In genomic region chr3:159010954-159011638, GRCm38 (mm10) we compare ENCODE assay signal across 14 mouse cellular contexts.
A peak's percentile ranks its signal among the peaks of the same experiment; 100 is the strongest.
DNase-seq lines count a peak whose midpoint lies in the region; ATAC-seq and TF ChIP-seq lines count a peak whose summit lies in the region.
"Had no signal": no experiment of that assay in that cellular context is flagged by ENCODE, and none has a peak within 500 bp of the region (broad histone marks: within the 10 kb centered on the region; RNA-seq: fewer than 3 reads in every experiment).

No protein-coding gene starts in this region.

- no peak overlapping the region for H3K9ac ChIP-seq in hindbrain, embryonic 13.5 days
- no peak overlapping the region for H3K9ac ChIP-seq in liver, embryonic 11.5 days (ENCODE audit: low read depth, low read length)
- H3K9ac ChIP-seq in lung, postnatal 0 days (replicated peaks; ENCODE audit: low read depth) = no peak overlapping the region
- H3K9ac ChIP-seq: kidney, embryonic 15.5 days; liver, embryonic 12.5 days; stomach, embryonic 15.5 days had no signal

- H3K27me3 ChIP-seq in hindbrain, embryonic 13.5 days = 0 out of 2 replicates have a peak, but pooled peaks cover 4% of the 10 kb centered on the region
- no peaks in the 10 kb centered on the region for H3K27me3 ChIP-seq in liver, embryonic 11.5 days (replicated peaks; ENCODE audit: control insufficient read depth, insufficient read depth, low read length)
- H3K27me3 ChIP-seq in lung, postnatal 0 days (replicated peaks; ENCODE audit: insufficient read depth, low read length) = no peaks in the 10 kb centered on the region
- H3K27me3 ChIP-seq: kidney, embryonic 15.5 days; liver, embryonic 12.5 days; stomach, embryonic 15.5 days had no signal

- TF ChIP-seq CTCF in lung, postnatal 0 days (IDR thresholded peaks at IDR 0.05) = no peak

- no peak overlapping the region for H3K27ac ChIP-seq in hindbrain, embryonic 13.5 days
- H3K27ac ChIP-seq in liver, embryonic 11.5 days (ENCODE audit: low read depth, low read length) = no peak overlapping the region
- no peak overlapping the region for H3K27ac ChIP-seq in lung, postnatal 0 days (ENCODE audit: low read length)
- H3K27ac ChIP-seq: kidney, embryonic 15.5 days; liver, embryonic 12.5 days; stomach, embryonic 15.5 days had no signal

- peak; percentile 65 for ATAC-seq in hindbrain, embryonic 13.5 days (ENCODE audit: low FRiP score)
- ATAC-seq in erythroblast, adult 5-6 weeks (replicated peaks; ENCODE audit: low FRiP score, poor library complexity, severe bottlenecking) = no peak
- ATAC-seq in liver, embryonic 11.5 days (replicated peaks; ENCODE audit: low FRiP score) = no peak
- no peak for ATAC-seq in lung, postnatal 0 days
- ATAC-seq: liver, embryonic 12.5 days had no signal

- DNase-seq in ES-CJ7 (ENCODE audit: low read depth, low spot score) = peak; percentile 21
- DNase-seq in R1 (ENCODE audit: low read depth, low spot score) = peak; percentile 86
- peak; percentile 60 to 70 for DNase-seq in cerebellum, postnatal 25 days
- no peak for DNase-seq in liver, embryonic 11.5 days (ENCODE audit: low spot score)
- DNase-seq in frontal cortex, postnatal 10 days (ENCODE audit: low spot score in 2 of 2) = no peak
- no peak for DNase-seq in lung, postnatal 0 days (ENCODE audit: low spot score)
- DNase-seq: heart, adult 11 months; heart, postnatal 36 days; lung, postnatal 4 days had no signal

- peaks cover 4% of the 10 kb centered on the region for H3K4me1 ChIP-seq in hindbrain, embryonic 13.5 days (replicated peaks)
- H3K4me1 ChIP-seq in liver, embryonic 11.5 days (replicated peaks; ENCODE audit: control insufficient read depth, insufficient read depth, low read length) = no peaks in the 10 kb centered on the region
- no peaks in the 10 kb centered on the region for H3K4me1 ChIP-seq in lung, postnatal 0 days (ENCODE audit: insufficient read depth, low read depth, low read length)
- H3K4me1 ChIP-seq: kidney, embryonic 15.5 days; liver, embryonic 12.5 days; stomach, embryonic 15.5 days had no signal

- TF ChIP-seq EP300 in lung, postnatal 0 days (IDR thresholded peaks at IDR 0.05) = no peak

- H3K4me2 ChIP-seq in hindbrain, embryonic 13.5 days = no peak overlapping the region
- no peak overlapping the region for H3K4me2 ChIP-seq in liver, embryonic 11.5 days
- no peak overlapping the region for H3K4me2 ChIP-seq in lung, postnatal 0 days (replicated peaks; ENCODE audit: low read depth, low read length)
- H3K4me2 ChIP-seq: kidney, embryonic 15.5 days; liver, embryonic 12.5 days; stomach, embryonic 15.5 days had no signal

- 0% methylated on average over 1 of the region's 1 CpGs for WGBS in hindbrain, embryonic 13.5 days
- 29% methylated on average over 1 of the region's 1 CpGs for WGBS in liver, embryonic 11.5 days
- WGBS in lung, postnatal 0 days = 18% methylated on average over 1 of the region's 1 CpGs

- H3K9me3 ChIP-seq in hindbrain, embryonic 13.5 days = no peaks in the 10 kb centered on the region
- H3K9me3 ChIP-seq in liver, embryonic 11.5 days (ENCODE audit: control insufficient read depth, low read length) = no peaks in the 10 kb centered on the region
- H3K9me3 ChIP-seq in lung, postnatal 0 days (ENCODE audit: low read length) = no peaks in the 10 kb centered on the region
- H3K9me3 ChIP-seq: kidney, embryonic 15.5 days; liver, embryonic 12.5 days; stomach, embryonic 15.5 days had no signal

- H3K36me3 ChIP-seq in hindbrain, embryonic 13.5 days = no peaks in the 10 kb centered on the region
- no peaks in the 10 kb centered on the region for H3K36me3 ChIP-seq in liver, embryonic 11.5 days (ENCODE audit: control insufficient read depth, insufficient read depth, low read length)
- no peaks in the 10 kb centered on the region for H3K36me3 ChIP-seq in lung, postnatal 0 days (ENCODE audit: insufficient read depth, low read length)
- H3K36me3 ChIP-seq: kidney, embryonic 15.5 days; liver, embryonic 12.5 days; stomach, embryonic 15.5 days had no signal

- no peak overlapping the region for H3K4me3 ChIP-seq in hindbrain, embryonic 13.5 days
- no peak overlapping the region for H3K4me3 ChIP-seq in liver, embryonic 11.5 days (ENCODE audit: low read depth, low read length)
- no peak overlapping the region for H3K4me3 ChIP-seq in lung, postnatal 0 days (ENCODE audit: low read depth, low read length)
- H3K4me3 ChIP-seq: kidney, embryonic 15.5 days; liver, embryonic 12.5 days; stomach, embryonic 15.5 days had no signal

Comparison
In these comparisons a context has a peak if more than half of its experiments do, and no peak if none do; other contexts are left out.
1. DNase-seq: peak in ES-CJ7 (single experiment), R1 (single experiment) and cerebellum, postnatal 25 days (2 of 2); none in liver, embryonic 11.5 days (single experiment), frontal cortex, postnatal 10 days (0 of 2) and lung, postnatal 0 days (single experiment).